Mouse (Mus musculus) ES-Bruce4 (cell line): Measurements from ENCODE around the gene Thoc6. TPM values are rescaled to one million over a fixed set of nuclear protein-coding genes. Genes with fewer than 3 reads are reported as not detected.
A peak's percentile ranks its signal among the peaks of the same experiment; 100 is the strongest.

ENCODE experiments used
- H3K27ac ChIP-seq: 2 replicates; pipeline ENCODE4 v1.5.1; 2012; ENCODE audit warnings: low read length, inconsistent platforms; ENCODE audit not compliant: insufficient read depth
- H3K27me3 ChIP-seq: 2 replicates; pipeline ENCODE4 v1.6.1; 2012; ENCODE audit warnings: mild to moderate bottlenecking, low read length, inconsistent platforms; ENCODE audit not compliant: control insufficient read depth, poor library complexity, insufficient read depth, severe bottlenecking
- H3K36me3 ChIP-seq: 2 replicates; pipeline ENCODE4 v1.6.1; 2012; ENCODE audit warnings: inconsistent platforms, mild to moderate bottlenecking, low read length, moderate library complexity; ENCODE audit not compliant: control insufficient read depth, poor library complexity, insufficient read depth, severe bottlenecking
- H3K4me1 ChIP-seq: one replicate; pipeline ENCODE4 v1.8.1; 2011; ENCODE audit warnings: low read length; ENCODE audit not compliant: control insufficient read depth, insufficient read depth
- H3K4me3 ChIP-seq: 2 replicates; pipeline ENCODE4 v1.5.1; 2011; ENCODE audit warnings: low read depth, mild to moderate bottlenecking, low read length
- H3K9ac ChIP-seq: 2 replicates; pipeline ENCODE4 v1.6.1; 2012; ENCODE audit warnings: low read depth, mild to moderate bottlenecking, inconsistent platforms; ENCODE audit not compliant: poor library complexity, severe bottlenecking
- H3K9me3 ChIP-seq: replicated peaks from 2 replicates; pipeline ENCODE4 v1.6.1; 2012; ENCODE audit warnings: mild to moderate bottlenecking, low read length, inconsistent platforms; ENCODE audit not compliant: control insufficient read depth, poor library complexity, insufficient read depth, severe bottlenecking
- CTCF ChIP-seq: IDR thresholded peaks from one replicate; pipeline ENCODE4 v1.8.1; 2011; ENCODE audit warnings: low read depth, low read length
- EP300 ChIP-seq: IDR thresholded peaks from 2 replicates; pipeline ENCODE4 v1.6.1; 2011; ENCODE audit warnings: low read depth, low read length; ENCODE audit not compliant: insufficient read depth
- POLR2A ChIP-seq: IDR thresholded peaks from one replicate; pipeline ENCODE4 v1.8.1; 2011; ENCODE audit warnings: low read length; ENCODE audit not compliant: insufficient read depth
- polyA plus RNA-seq: library from polyadenylated mRNA; stranded (reverse); fragments of >200 nt; gene quantifications from 2 replicates; pipeline ENCODE4 v1.2.4, GENCODE M21; 2011; ENCODE audit warnings: low read depth; ENCODE audit not compliant: missing spikeins, insufficient read depth, insufficient read length

Gene Thoc6
- polyA plus RNA-seq, 1 experiment = 57.3 TPM

DNA sequence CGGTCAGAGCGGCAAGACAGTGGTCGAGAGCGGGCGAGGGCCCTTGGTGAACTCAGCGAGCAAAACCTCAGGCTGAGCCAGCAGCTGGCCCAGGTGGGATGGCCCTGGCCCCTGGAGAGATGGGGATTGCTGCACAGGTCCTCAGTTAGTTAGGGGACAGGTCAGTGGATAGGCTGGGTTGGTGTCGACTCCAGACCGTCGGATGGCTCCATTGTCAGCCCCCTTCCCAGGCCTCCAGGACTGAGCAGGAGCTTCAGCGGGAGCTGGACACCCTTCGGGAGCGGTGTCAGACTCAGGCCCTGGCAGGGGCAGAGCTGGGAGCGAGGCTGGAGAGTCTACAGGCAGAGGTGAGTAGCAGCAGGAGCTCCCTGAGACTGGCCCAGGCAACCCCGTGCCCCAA, 8.2 kb downstream of the Thoc6 start:
- no peaks in the 10 kb centered on the region for H3K27me3 ChIP-seq
- no peak for TF ChIP-seq CTCF
- no peak for TF ChIP-seq EP300
- TF ChIP-seq POLR2A = no peak
- peaks cover 10% of the 10 kb centered on the region; the same call in 1 of the 2 replicates for H3K36me3 ChIP-seq
- H3K9me3 ChIP-seq = no peaks in the 10 kb centered on the region
- no peak overlapping the region for H3K9ac ChIP-seq
- H3K4me3 ChIP-seq = no peak overlapping the region
- no peak overlapping the region for H3K27ac ChIP-seq
- peaks cover 3% of the 10 kb centered on the region for H3K4me1 ChIP-seq

DNA sequence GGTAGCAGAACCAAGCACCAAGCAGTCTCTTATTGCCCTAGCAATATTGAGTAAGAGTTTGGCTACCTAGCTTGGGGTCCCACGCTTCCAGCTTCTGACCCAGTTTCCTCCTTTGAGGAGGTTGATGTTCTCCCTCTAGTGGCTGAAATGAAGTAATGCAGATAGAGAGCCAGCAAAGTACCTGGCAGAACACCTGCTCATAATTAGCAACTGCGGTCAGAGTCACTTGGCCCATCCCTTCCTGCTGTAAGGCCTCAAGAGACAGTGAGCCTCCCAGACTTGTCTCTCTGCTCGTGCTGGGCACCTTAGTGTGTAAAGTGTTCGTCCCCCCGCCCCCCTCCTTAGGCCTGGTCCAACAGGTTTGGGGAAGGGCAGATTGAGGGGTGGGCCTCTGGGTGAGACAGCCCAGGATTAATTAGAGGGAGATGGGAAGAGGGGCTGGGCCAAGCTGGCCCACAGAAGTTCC, 9.1 kb downstream of the Thoc6 start:
- no peaks in the 10 kb centered on the region for H3K4me1 ChIP-seq
- no peaks in the 10 kb centered on the region for H3K27me3 ChIP-seq
- no peak overlapping the region for H3K27ac ChIP-seq
- no peak for TF ChIP-seq EP300
- no peak for TF ChIP-seq POLR2A
- peak; percentile 51 for TF ChIP-seq CTCF
- H3K9me3 ChIP-seq = no peaks in the 10 kb centered on the region
- peaks cover 10% of the 10 kb centered on the region; the same call in 1 of the 2 replicates for H3K36me3 ChIP-seq
- H3K4me3 ChIP-seq = no peak overlapping the region
- no peak overlapping the region for H3K9ac ChIP-seq

DNA sequence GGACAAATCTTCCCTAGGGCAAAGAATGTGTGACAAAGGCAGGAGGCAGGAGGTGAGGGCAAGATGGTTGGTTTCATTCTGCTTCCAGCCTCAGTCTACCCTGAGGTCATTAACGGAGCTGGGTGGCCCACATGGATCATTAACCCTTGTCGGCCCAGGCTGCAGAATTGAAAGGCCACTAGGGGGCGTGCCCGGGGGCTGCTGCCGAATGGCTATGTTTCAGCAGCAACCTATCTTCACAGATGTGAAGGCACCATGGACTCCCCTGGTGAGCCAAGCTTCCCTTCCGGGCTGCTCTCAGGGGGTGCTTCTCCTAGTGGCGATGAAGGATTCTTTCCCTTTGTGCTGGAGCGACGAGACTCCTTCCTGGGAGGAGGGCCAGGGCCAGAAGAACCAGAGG, 12.2 kb downstream of the Thoc6 start:
- Histone ChIP-seq H3K4me3 (no peak overlapping the region), H3K9me3 (no peaks in the 10 kb centered on the region), H3K27me3 (no peaks in the 10 kb centered on the region), H3K9ac (no peak overlapping the region), H3K4me1 (no peaks in the 10 kb centered on the region), H3K27ac (no peak overlapping the region), H3K36me3 (no peaks in the 10 kb centered on the region)
- TF ChIP-seq CTCF (peak; percentile 76), EP300 (no peak)

DNA sequence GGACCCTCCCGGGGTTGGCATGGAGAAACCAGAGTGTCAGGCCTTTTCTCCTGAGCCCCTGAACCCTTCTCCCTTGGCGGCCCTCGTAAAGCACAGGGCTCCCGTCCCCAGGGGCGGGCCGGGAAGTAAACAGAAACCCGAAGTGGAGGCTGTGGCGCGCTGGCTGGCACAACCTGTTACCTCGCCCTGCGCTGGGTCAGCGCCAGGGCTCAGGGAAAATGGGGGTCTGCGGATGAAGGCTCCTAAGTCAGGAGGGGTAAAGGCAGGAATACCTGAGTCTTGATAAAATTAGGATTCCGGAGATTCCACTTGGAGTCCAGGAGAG, 12.8 kb downstream of the Thoc6 start:
- Histone ChIP-seq H3K27me3 (no peaks in the 10 kb centered on the region), H3K27ac (no peak overlapping the region), H3K9ac (peak overlapping the region; percentile 11; the same call in 1 of the 2 replicates), H3K36me3 (no peaks in the 10 kb centered on the region), H3K9me3 (no peaks in the 10 kb centered on the region), H3K4me1 (no peaks in the 10 kb centered on the region), H3K4me3 (peak overlapping the region; percentile 69)
- TF ChIP-seq EP300 = no peak
- TF ChIP-seq CTCF = no peak
- TF ChIP-seq POLR2A = no peak

DNA sequence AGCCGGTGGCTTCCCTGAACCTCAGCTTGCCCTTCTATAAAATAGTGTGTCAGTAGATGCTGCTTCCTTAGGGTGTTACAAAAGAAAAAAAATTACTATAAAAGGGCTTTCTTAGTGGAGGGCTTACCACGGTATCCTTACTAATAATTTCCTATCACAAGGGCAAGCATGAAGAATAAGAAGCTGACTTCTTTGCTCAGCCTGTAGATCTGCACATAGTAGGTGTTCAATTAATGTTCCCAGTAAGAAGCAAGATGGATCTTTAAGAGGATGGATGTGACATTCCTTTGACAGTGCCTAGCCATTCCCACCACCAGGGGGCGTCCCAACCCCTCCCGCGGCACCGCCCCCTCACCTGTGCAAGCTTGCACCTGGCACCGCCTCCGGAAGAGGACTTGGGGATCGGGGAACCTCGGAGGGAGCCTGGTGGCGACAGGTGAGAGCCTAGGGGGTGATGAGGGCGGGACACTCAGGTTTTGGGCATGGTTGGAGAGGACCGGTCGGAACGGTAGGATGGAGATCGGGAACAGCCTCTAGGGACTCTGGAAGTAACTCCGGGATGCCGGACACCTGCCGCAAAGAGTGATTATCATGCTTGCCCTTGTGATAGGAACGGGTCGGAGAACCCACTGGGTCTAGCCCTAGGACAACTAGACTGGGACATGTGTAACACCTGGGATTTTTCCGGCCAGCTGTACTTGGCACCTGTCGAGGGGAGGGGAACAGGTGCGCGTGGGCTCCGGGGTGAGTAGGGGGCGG, 13.4 kb downstream of the Thoc6 start, which contains the start of gene Bicdl2:
Bicdl2 (plus strand) TSS at position 390 of the 759 bp plus-strand sequence.
- H3K9me3 ChIP-seq = no peaks in the 10 kb centered on the region
- no peaks in the 10 kb centered on the region for H3K27me3 ChIP-seq
- TF ChIP-seq EP300 (0 out of 2 replicates have a peak, but pooled peaks have one; percentile 16), CTCF (peak; percentile 89), POLR2A (no peak)
- H3K36me3 ChIP-seq = no peaks in the 10 kb centered on the region
- peak within 1 kb of the TSS; percentile 69 for H3K4me3 ChIP-seq
- H3K27ac ChIP-seq = no peak within 1 kb of the TSS
- peak within 1 kb of the TSS; percentile 11; the same call in 1 of the 2 replicates for H3K9ac ChIP-seq
- no peaks in the 10 kb centered on the region for H3K4me1 ChIP-seq

DNA sequence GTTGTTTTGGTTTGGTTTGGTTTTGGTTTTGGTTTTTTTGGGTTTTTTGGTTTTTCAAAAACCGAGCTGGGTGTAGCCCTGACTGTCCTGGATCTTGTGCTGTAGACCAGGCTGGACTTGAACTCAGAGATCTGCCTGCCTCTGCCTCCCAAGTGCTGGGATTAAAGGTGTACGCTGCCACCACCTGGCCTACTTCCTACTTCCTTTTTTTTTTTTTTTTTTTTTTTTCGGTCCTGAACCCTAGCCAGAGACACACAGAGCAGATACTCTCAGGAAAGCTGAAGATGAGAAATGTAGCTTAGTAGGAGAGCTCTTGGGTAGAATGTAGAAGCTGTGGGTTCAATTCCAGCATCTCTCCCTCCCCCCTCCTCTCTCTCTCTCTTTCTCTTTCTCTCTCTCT, 15.2 kb downstream of the Thoc6 start:
- TF ChIP-seq CTCF (no peak), POLR2A (no peak), EP300 (no peak)
- Histone ChIP-seq H3K27me3 (no peaks in the 10 kb centered on the region), H3K27ac (no peak overlapping the region), H3K4me1 (no peaks in the 10 kb centered on the region), H3K9ac (no peak overlapping the region), H3K36me3 (no peaks in the 10 kb centered on the region), H3K9me3 (no peaks in the 10 kb centered on the region), H3K4me3 (no peak overlapping the region)
